Comparison of ENCODE assay signal across 24 mouse cellular contexts in genomic region chr13:42315628-42316027, GRCm38 (mm10). TPM values are rescaled to one million over a fixed set of nuclear protein-coding genes. Genes with fewer than 3 reads are reported as not detected.
DNase-seq lines count a peak whose midpoint lies in the region; ATAC-seq and TF ChIP-seq lines count a peak whose summit lies in the region.
"Had no signal": no experiment of that assay in that cellular context is flagged by ENCODE, and none has a peak within 500 bp of the region (broad histone marks: within the 10 kb centered on the region; RNA-seq: fewer than 3 reads in every experiment).

No protein-coding gene starts in this region.

- no peaks in the 10 kb centered on the region for H3K36me3 ChIP-seq in liver, postnatal 0 days (replicated peaks; ENCODE audit: insufficient read depth, low read length)
- H3K36me3 ChIP-seq in liver, embryonic 11.5 days (ENCODE audit: control insufficient read depth, insufficient read depth, low read length), result no peaks in the 10 kb centered on the region
- H3K36me3 ChIP-seq: embryonic facial prominence, embryonic 10.5 days; embryonic facial prominence, embryonic 12.5 days; forebrain, embryonic 15.5 days; G1E had no signal

- 0 out of 2 replicates have a peak, but pooled peaks have one; percentile 9 for TF ChIP-seq CTCF in liver, postnatal 0 days (IDR thresholded peaks at IDR 0.05; ENCODE audit: low read depth)

- 27% methylated on average over 1 of the region's 1 CpGs for WGBS in liver, postnatal 0 days (ENCODE audit: insufficient replicate concordance)
- 47% methylated on average over 1 of the region's 1 CpGs for WGBS in liver, embryonic 11.5 days

- TF ChIP-seq EP300 in liver, postnatal 0 days (IDR thresholded peaks at IDR 0.05; ENCODE audit: low read depth), result no peak

- H3K4me1 ChIP-seq in liver, postnatal 0 days (ENCODE audit: insufficient read depth), result no peaks in the 10 kb centered on the region
- no peaks in the 10 kb centered on the region for H3K4me1 ChIP-seq in liver, embryonic 11.5 days (replicated peaks; ENCODE audit: control insufficient read depth, insufficient read depth, low read length)
- H3K4me1 ChIP-seq: embryonic facial prominence, embryonic 10.5 days; embryonic facial prominence, embryonic 12.5 days; forebrain, embryonic 13.5 days; forebrain, embryonic 15.5 days had no signal

- no peaks in the 10 kb centered on the region for H3K9me3 ChIP-seq in liver, postnatal 0 days (ENCODE audit: low read length)
- H3K9me3 ChIP-seq in liver, embryonic 11.5 days (ENCODE audit: control insufficient read depth, low read length), result no peaks in the 10 kb centered on the region
- H3K9me3 ChIP-seq: embryonic facial prominence, embryonic 10.5 days; embryonic facial prominence, embryonic 12.5 days; forebrain, embryonic 13.5 days; forebrain, embryonic 15.5 days; G1E had no signal

- no peak overlapping the region for H3K4me3 ChIP-seq in liver, postnatal 0 days (ENCODE audit: low read depth, low read length)
- no peak overlapping the region for H3K4me3 ChIP-seq in liver, embryonic 11.5 days (ENCODE audit: low read depth, low read length)
- H3K4me3 ChIP-seq: embryonic facial prominence, embryonic 10.5 days; embryonic facial prominence, embryonic 12.5 days; forebrain, embryonic 13.5 days; forebrain, embryonic 15.5 days had no signal

- no peak for ATAC-seq in liver, postnatal 0 days
- no peak for ATAC-seq in liver, embryonic 11.5 days (replicated peaks; ENCODE audit: low FRiP score)
- ATAC-seq in megakaryocyte, adult 5-6 weeks (ENCODE audit: poor library complexity, severe bottlenecking), result peak; percentile 59
- ATAC-seq: activated CD4-positive, CD25-positive, alpha-beta regulatory T cell, adult 4 months; CD4-positive, CD25-positive, alpha-beta regulatory T cell, adult 4 months; forebrain, embryonic 13.5 days; forebrain, embryonic 15.5 days; forebrain, postnatal 0 days; Patski had no signal

- H3K27me3 ChIP-seq in liver, postnatal 0 days (ENCODE audit: insufficient read depth, low read length), result no peaks in the 10 kb centered on the region
- no peaks in the 10 kb centered on the region for H3K27me3 ChIP-seq in liver, embryonic 11.5 days (replicated peaks; ENCODE audit: control insufficient read depth, insufficient read depth, low read length)
- H3K27me3 ChIP-seq: CH12.LX; embryonic facial prominence, embryonic 12.5 days; forebrain, embryonic 13.5 days; forebrain, embryonic 15.5 days; Patski had no signal

- DNase-seq in liver, postnatal 0 days, result no peak
- no peak for DNase-seq in liver, embryonic 11.5 days (ENCODE audit: low spot score)
- no peak for DNase-seq in right cerebral cortex, postnatal 36 days (ENCODE audit: low spot score in 2 of 2)
- no peak for DNase-seq in cerebellum, postnatal 36 days
- DNase-seq: adrenal gland, adult 8-10 months; adrenal gland, postnatal 14 days; adrenal gland, postnatal 36 days; B cell, adult 2 months; cerebellum, adult 11-12 months; cerebellum, adult 2 months; cerebellum, adult 9-10 months; cerebellum, postnatal 10 days; cerebellum, postnatal 25 days; forebrain, postnatal 0 days had no signal

- no peak overlapping the region for H3K4me2 ChIP-seq in liver, postnatal 0 days (ENCODE audit: low read depth, low read length)
- no peak overlapping the region for H3K4me2 ChIP-seq in liver, embryonic 11.5 days
- H3K4me2 ChIP-seq: embryonic facial prominence, embryonic 12.5 days; forebrain, embryonic 13.5 days; forebrain, embryonic 15.5 days had no signal

- H3K9ac ChIP-seq in liver, postnatal 0 days (replicated peaks), result no peak overlapping the region
- H3K9ac ChIP-seq in liver, embryonic 11.5 days (ENCODE audit: low read depth, low read length), result no peak overlapping the region
- H3K9ac ChIP-seq: embryonic facial prominence, embryonic 12.5 days; forebrain, embryonic 13.5 days; forebrain, embryonic 15.5 days; forebrain, postnatal 0 days had no signal

- H3K27ac ChIP-seq in liver, postnatal 0 days (ENCODE audit: low read depth), result no peak overlapping the region
- no peak overlapping the region for H3K27ac ChIP-seq in liver, embryonic 11.5 days (ENCODE audit: low read depth, low read length)
- H3K27ac ChIP-seq: embryonic facial prominence, embryonic 10.5 days; embryonic facial prominence, embryonic 12.5 days; forebrain, embryonic 13.5 days; forebrain, embryonic 15.5 days had no signal

RNA-seq across cellular contexts. Expression of gene Edn1, which starts 14.4 kb away (rescaled TPM):
- polyA plus RNA-seq in liver, postnatal 0 days (2015; fragmentation: Nextera tagmentation; extraction: Ambion mirVana), result 0.50 and 0.66 TPM in 2 replicates
- 0.62 and 1.2 TPM in 2 replicates for polyA plus RNA-seq in liver, embryonic 11.5 days (2014; fragmentation: Nextera tagmentation; extraction: Ambion mirVana)
- 0.25 and 0.36 TPM in 2 replicates for total RNA-seq in megakaryocyte, adult 5-6 weeks (2015)
- not detected in 2 replicates for total RNA-seq in megakaryocyte, adult 5-6 weeks (2017)
- total RNA-seq: CH12.LX had no signal
- polyA plus RNA-seq: activated CD4-positive, CD25-positive, alpha-beta regulatory T cell, adult 4 months; CD4-positive, CD25-positive, alpha-beta regulatory T cell, adult 4 months; G1E had no signal
